Mouse (Mus musculus) cerebral cortex, adult 2 months (tissue): ENCODE results near the gene Zfp574.

ENCODE experiments used
- WGBS: fragments of 180-500 bp; shearing (Covaris S2); methylation state at CpG from one replicate; pipeline ENCODE4 v1.1.7; 2018; 5-methylcytosine and 5-hydroxymethylcytosine counted together

Gene Zfp574

GRCm38 (mm10) chr7:25112178-25112955, 40.0 kb downstream of the Zfp574 start:
- 79% methylated on average over 17 of the region's 17 CpGs for WGBS

- 87% methylated on average over 16 of the region's 16 CpGs for WGBS
These were observed 40.7 kb downstream of the Zfp574 start for GRCm38 (mm10) chr7:25112956-25113603.

GRCm38 (mm10) chr7:25120061-25120834, 47.9 kb downstream of the Zfp574 start:
- 83% methylated on average over 16 of the region's 25 CpGs for WGBS

GRCm38 (mm10) chr7:25121240-25121786, 48.9 kb downstream of the Zfp574 start:
- WGBS = 64% methylated on average over 13 of the region's 13 CpGs

- 72% methylated on average over 10 of the region's 10 CpGs for WGBS
These were observed 53.4 kb downstream of the Zfp574 start for GRCm38 (mm10) chr7:25125716-25126281.

GRCm38 (mm10) chr7:25127971-25128370, 55.6 kb downstream of the Zfp574 start:
- WGBS = 81% methylated on average over 9 of the region's 9 CpGs

- 62% methylated on average over 13 of the region's 13 CpGs for WGBS
These were observed 57.1 kb downstream of the Zfp574 start for GRCm38 (mm10) chr7:25129390-25129979.

GRCm38 (mm10) chr7:25130565-25130964, 58.2 kb downstream of the Zfp574 start:
- WGBS = 85% methylated on average over 11 of the region's 11 CpGs

- WGBS = 85% methylated on average over 11 of the region's 11 CpGs
These were observed 58.9 kb downstream of the Zfp574 start for GRCm38 (mm10) chr7:25131247-25131646.

- 17% methylated on average over 25 of the region's 25 CpGs for WGBS
These were observed 60.1 kb downstream of the Zfp574 start for GRCm38 (mm10) chr7:25132318-25132960.
